Mouse (Mus musculus): ENCODE data around the gene Top2a. TPM values are rescaled to one million over a fixed set of nuclear protein-coding genes. Genes with fewer than 3 reads are reported as not detected.

The Top2a gene
- polyA plus RNA-seq, 1 experiment from 2014 or later = 33.1 TPM

- WGBS = 46% methylated on average over 18 of the region's 18 CpGs
- no peaks in the 10 kb centered on the region for H3K27me3 ChIP-seq (replicated peaks; ENCODE audit: control insufficient read depth, insufficient read depth, low read length)
- H3K36me3 ChIP-seq (ENCODE audit: control insufficient read depth, insufficient read depth, low read length) = no peaks in the 10 kb centered on the region; the same call in 1 of the 2 replicates
- peak overlapping the region; percentile 48 for H3K4me3 ChIP-seq (ENCODE audit: low read length)
- H3K27ac ChIP-seq (ENCODE audit: low read depth, low read length) = peak overlapping the region; percentile 39; the same call in 1 of the 2 replicates
- peaks cover 11% of the 10 kb centered on the region for H3K4me1 ChIP-seq (ENCODE audit: control insufficient read depth, insufficient read depth, low read depth, low read length)
- no peaks in the 10 kb centered on the region for H3K9me3 ChIP-seq (ENCODE audit: control insufficient read depth, low read length)
- peak; percentile 58 for ATAC-seq
- peak overlapping the region; percentile 50; the same call in 1 of the 2 replicates for H3K9ac ChIP-seq (ENCODE audit: low read depth, low read length)
- H3K4me2 ChIP-seq (ENCODE audit: low read length) = peak overlapping the region; percentile 64
Measured at GRCm38 (mm10) chr11:99024468-99025134, 612 bp upstream of the Top2a start.

GRCm38 (mm10) chr11:99023094-99023493 lies 895 bp downstream of the Top2a start:
- peak overlapping the region; percentile 50 for H3K9ac ChIP-seq (ENCODE audit: low read depth, low read length)
- H3K4me1 ChIP-seq (ENCODE audit: control insufficient read depth, insufficient read depth, low read depth, low read length) = peaks cover 11% of the 10 kb centered on the region
- H3K4me3 ChIP-seq (ENCODE audit: low read length) = peak overlapping the region; percentile 62
- H3K4me2 ChIP-seq (ENCODE audit: low read length) = peak overlapping the region; percentile 73
- WGBS = 7% methylated on average over 4 of the region's 4 CpGs
- H3K36me3 ChIP-seq (ENCODE audit: control insufficient read depth, insufficient read depth, low read length) = no peaks in the 10 kb centered on the region; the same call in 1 of the 2 replicates
- no peaks in the 10 kb centered on the region for H3K9me3 ChIP-seq (ENCODE audit: control insufficient read depth, low read length)
- H3K27me3 ChIP-seq (replicated peaks; ENCODE audit: control insufficient read depth, insufficient read depth, low read length) = no peaks in the 10 kb centered on the region
- H3K27ac ChIP-seq (ENCODE audit: low read depth, low read length) = no peak overlapping the region
- no peak for ATAC-seq

GRCm38 (mm10) chr11:99022384-99022933 lies 1.5 kb downstream of the Top2a start:
- 76% methylated on average over 5 of the region's 5 CpGs for WGBS
- Histone ChIP-seq H3K4me1 (ENCODE audit: control insufficient read depth, insufficient read depth, low read depth, low read length) (peaks cover 11% of the 10 kb centered on the region), H3K4me3 (ENCODE audit: low read length) (peak overlapping the region; percentile 62; the same call in 1 of the 2 replicates), H3K27me3 (replicated peaks; ENCODE audit: control insufficient read depth, insufficient read depth, low read length) (no peaks in the 10 kb centered on the region), H3K9me3 (ENCODE audit: control insufficient read depth, low read length) (no peaks in the 10 kb centered on the region), H3K27ac (ENCODE audit: low read depth, low read length) (no peak overlapping the region), H3K4me2 (ENCODE audit: low read length) (peak overlapping the region; percentile 73), H3K36me3 (ENCODE audit: control insufficient read depth, insufficient read depth, low read length) (no peaks in the 10 kb centered on the region; the same call in 1 of the 2 replicates), H3K9ac (ENCODE audit: low read depth, low read length) (no peak overlapping the region)
- ATAC-seq = no peak

- no peaks in the 10 kb centered on the region; the same call in 1 of the 2 replicates for H3K36me3 ChIP-seq (ENCODE audit: control insufficient read depth, insufficient read depth, low read length)
- WGBS = 95% methylated on average over 6 of the region's 6 CpGs
- ATAC-seq = no peak
- peaks cover 11% of the 10 kb centered on the region for H3K4me1 ChIP-seq (ENCODE audit: control insufficient read depth, insufficient read depth, low read depth, low read length)
- no peaks in the 10 kb centered on the region for H3K9me3 ChIP-seq (ENCODE audit: control insufficient read depth, low read length)
- no peak overlapping the region for H3K4me2 ChIP-seq (ENCODE audit: low read length)
- H3K27me3 ChIP-seq (replicated peaks; ENCODE audit: control insufficient read depth, insufficient read depth, low read length) = no peaks in the 10 kb centered on the region
- H3K27ac ChIP-seq (ENCODE audit: low read depth, low read length) = no peak overlapping the region
- H3K9ac ChIP-seq (ENCODE audit: low read depth, low read length) = no peak overlapping the region
- no peak overlapping the region for H3K4me3 ChIP-seq (ENCODE audit: low read length)
Measured at GRCm38 (mm10) chr11:99019844-99020243, 4.1 kb downstream of the Top2a start.

GRCm38 (mm10) chr11:99013856-99014255 lies 10.1 kb downstream of the Top2a start:
- no peaks in the 10 kb centered on the region for H3K27me3 ChIP-seq (replicated peaks; ENCODE audit: control insufficient read depth, insufficient read depth, low read length)
- H3K4me2 ChIP-seq (ENCODE audit: low read length) = no peak overlapping the region
- no peaks in the 10 kb centered on the region for H3K36me3 ChIP-seq (ENCODE audit: control insufficient read depth, insufficient read depth, low read length)
- no peaks in the 10 kb centered on the region for H3K4me1 ChIP-seq (ENCODE audit: control insufficient read depth, insufficient read depth, low read depth, low read length)
- H3K27ac ChIP-seq (ENCODE audit: low read depth, low read length) = no peak overlapping the region
- no peak overlapping the region for H3K4me3 ChIP-seq (ENCODE audit: low read length)
- ATAC-seq = no peak
- no peaks in the 10 kb centered on the region for H3K9me3 ChIP-seq (ENCODE audit: control insufficient read depth, low read length)
- H3K9ac ChIP-seq (ENCODE audit: low read depth, low read length) = no peak overlapping the region
- 96% methylated on average over 1 of the region's 1 CpGs for WGBS

GRCm38 (mm10) chr11:99010706-99011105 lies 13.3 kb downstream of the Top2a start:
- no peaks in the 10 kb centered on the region for H3K27me3 ChIP-seq (replicated peaks; ENCODE audit: control insufficient read depth, insufficient read depth, low read length)
- 94% methylated on average over 5 of the region's 5 CpGs for WGBS
- H3K4me1 ChIP-seq (ENCODE audit: control insufficient read depth, insufficient read depth, low read depth, low read length) = no peaks in the 10 kb centered on the region
- no peak for ATAC-seq
- H3K4me3 ChIP-seq (ENCODE audit: low read length) = no peak overlapping the region
- no peaks in the 10 kb centered on the region for H3K9me3 ChIP-seq (ENCODE audit: control insufficient read depth, low read length)
- no peak overlapping the region for H3K27ac ChIP-seq (ENCODE audit: low read depth, low read length)
- H3K9ac ChIP-seq (ENCODE audit: low read depth, low read length) = no peak overlapping the region
- no peak overlapping the region for H3K4me2 ChIP-seq (ENCODE audit: low read length)
- no peaks in the 10 kb centered on the region for H3K36me3 ChIP-seq (ENCODE audit: control insufficient read depth, insufficient read depth, low read length)

- Histone ChIP-seq H3K4me3 (ENCODE audit: low read length) (no peak overlapping the region), H3K36me3 (ENCODE audit: control insufficient read depth, insufficient read depth, low read length) (no peaks in the 10 kb centered on the region), H3K4me2 (ENCODE audit: low read length) (no peak overlapping the region), H3K9ac (ENCODE audit: low read depth, low read length) (no peak overlapping the region), H3K9me3 (ENCODE audit: control insufficient read depth, low read length) (no peaks in the 10 kb centered on the region), H3K27ac (ENCODE audit: low read depth, low read length) (no peak overlapping the region), H3K27me3 (replicated peaks; ENCODE audit: control insufficient read depth, insufficient read depth, low read length) (no peaks in the 10 kb centered on the region), H3K4me1 (ENCODE audit: control insufficient read depth, insufficient read depth, low read depth, low read length) (no peaks in the 10 kb centered on the region)
- ATAC-seq = no peak
- 91% methylated on average over 4 of the region's 4 CpGs for WGBS
Measured at GRCm38 (mm10) chr11:99010124-99010523, 13.9 kb downstream of the Top2a start.

GRCm38 (mm10) chr11:99006788-99007187 lies 17.2 kb downstream of the Top2a start:
- ATAC-seq = no peak
- Histone ChIP-seq H3K9ac (ENCODE audit: low read depth, low read length) (no peak overlapping the region), H3K4me2 (ENCODE audit: low read length) (no peak overlapping the region), H3K27ac (ENCODE audit: low read depth, low read length) (no peak overlapping the region), H3K36me3 (ENCODE audit: control insufficient read depth, insufficient read depth, low read length) (no peaks in the 10 kb centered on the region), H3K27me3 (replicated peaks; ENCODE audit: control insufficient read depth, insufficient read depth, low read length) (no peaks in the 10 kb centered on the region), H3K4me1 (ENCODE audit: control insufficient read depth, insufficient read depth, low read depth, low read length) (no peaks in the 10 kb centered on the region), H3K9me3 (ENCODE audit: control insufficient read depth, low read length) (no peaks in the 10 kb centered on the region), H3K4me3 (ENCODE audit: low read length) (no peak overlapping the region)
- WGBS = 92% methylated on average over 9 of the region's 9 CpGs

- no peaks in the 10 kb centered on the region for H3K4me1 ChIP-seq (ENCODE audit: control insufficient read depth, insufficient read depth, low read depth, low read length)
- H3K27ac ChIP-seq (ENCODE audit: low read depth, low read length) = no peak overlapping the region
- ATAC-seq = no peak
- no peaks in the 10 kb centered on the region for H3K36me3 ChIP-seq (ENCODE audit: control insufficient read depth, insufficient read depth, low read length)
- H3K4me2 ChIP-seq (ENCODE audit: low read length) = no peak overlapping the region
- no peak overlapping the region for H3K9ac ChIP-seq (ENCODE audit: low read depth, low read length)
- 89% methylated on average over 11 of the region's 11 CpGs for WGBS
- H3K4me3 ChIP-seq (ENCODE audit: low read length) = no peak overlapping the region
- H3K9me3 ChIP-seq (ENCODE audit: control insufficient read depth, low read length) = no peaks in the 10 kb centered on the region
- H3K27me3 ChIP-seq (replicated peaks; ENCODE audit: control insufficient read depth, insufficient read depth, low read length) = no peaks in the 10 kb centered on the region
Measured at GRCm38 (mm10) chr11:98999243-98999642, 24.7 kb downstream of the Top2a start.

All from hindbrain, embryonic 16.5 days (tissue).